In the genomic region with DNA sequence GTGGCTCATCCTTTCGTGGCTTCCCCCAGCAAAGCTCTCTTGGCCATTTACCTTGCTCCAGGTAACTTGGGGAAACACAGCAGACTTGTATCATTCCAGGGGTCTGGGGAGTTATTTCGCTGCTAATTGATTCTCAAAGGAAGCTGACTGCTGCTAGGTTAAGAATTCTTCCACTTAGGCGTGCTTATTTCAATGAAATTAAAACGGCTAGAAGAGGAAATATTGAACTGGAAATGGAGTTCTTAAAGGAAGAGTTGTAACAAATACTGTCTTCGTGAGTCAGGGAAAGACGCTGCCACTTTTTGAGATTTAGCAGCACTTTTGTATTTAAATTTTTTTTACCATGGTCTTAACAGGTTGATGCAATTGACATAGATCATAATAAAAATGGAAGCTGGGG, we compare ENCODE assay signal across 12 mouse cellular contexts.
DNase-seq lines count a peak whose midpoint lies in the region; ATAC-seq and TF ChIP-seq lines count a peak whose summit lies in the region.
"Had no signal": no experiment of that assay in that cellular context is flagged by ENCODE, and none has a peak within 500 bp of the region (broad histone marks: within the 10 kb centered on the region; RNA-seq: fewer than 3 reads in every experiment).

No protein-coding gene starts in this region.

- ATAC-seq in kidney, embryonic 16.5 days (ENCODE audit: low FRiP score, low TSS enrichment): no peak
- ATAC-seq in forebrain, embryonic 16.5 days: no peak
- no peak for ATAC-seq in limb, embryonic 14.5 days (ENCODE audit: low FRiP score, low read depth)
- no peak for ATAC-seq in neural tube, embryonic 14.5 days (ENCODE audit: low read depth)
- ATAC-seq in intestine, postnatal 0 days: no peak

- H3K27me3 ChIP-seq in kidney, embryonic 16.5 days (ENCODE audit: insufficient read depth, low read length): no peaks in the 10 kb centered on the region
- H3K27me3 ChIP-seq in forebrain, embryonic 16.5 days (replicated peaks; ENCODE audit: control insufficient read depth, insufficient read depth, low read length): no peaks in the 10 kb centered on the region
- no peaks in the 10 kb centered on the region for H3K27me3 ChIP-seq in limb, embryonic 14.5 days (ENCODE audit: control insufficient read depth, insufficient read depth, low read length)
- H3K27me3 ChIP-seq in neural tube, embryonic 14.5 days (ENCODE audit: control insufficient read depth, insufficient read depth, low read length): no peaks in the 10 kb centered on the region
- no peaks in the 10 kb centered on the region for H3K27me3 ChIP-seq in intestine, postnatal 0 days (replicated peaks; ENCODE audit: control insufficient read depth, insufficient read depth, low read length)
- H3K27me3 ChIP-seq: CH12.LX; lung, embryonic 15.5 days had no signal

- no peak for DNase-seq in kidney, adult 18-20 months
- no peak for DNase-seq in limb, embryonic 14.5 days (ENCODE audit: low spot score)
- no peak for DNase-seq in embryo, embryonic 10.5 days (ENCODE audit: low spot score)
- DNase-seq: adrenal gland, adult 8-10 months; gastrocnemius, postnatal 25 days; spleen, adult 18-20 months had no signal

- no peak overlapping the region; the same call in 1 of the 2 replicates for H3K9ac ChIP-seq in kidney, embryonic 16.5 days (replicated peaks; ENCODE audit: low read length)
- H3K9ac ChIP-seq in forebrain, embryonic 16.5 days (replicated peaks; ENCODE audit: low read depth, low read length): peak overlapping the region; percentile 10; the same call in 1 of the 2 replicates
- H3K9ac ChIP-seq in limb, embryonic 14.5 days (ENCODE audit: low read depth, low read length, severe bottlenecking): no peak overlapping the region
- H3K9ac ChIP-seq in neural tube, embryonic 14.5 days (replicated peaks; ENCODE audit: low read depth, low read length): no peak overlapping the region
- no peak overlapping the region for H3K9ac ChIP-seq in intestine, postnatal 0 days (ENCODE audit: low read depth, low read length)
- H3K9ac ChIP-seq: lung, embryonic 15.5 days had no signal

- 35% methylated on average over 6 of the region's 6 CpGs for WGBS in kidney, embryonic 16.5 days
- 19% methylated on average over 6 of the region's 6 CpGs for WGBS in forebrain, embryonic 16.5 days
- WGBS in limb, embryonic 14.5 days: 23% methylated on average over 6 of the region's 6 CpGs
- WGBS in neural tube, embryonic 14.5 days: 18% methylated on average over 6 of the region's 6 CpGs
- 55% methylated on average over 6 of the region's 6 CpGs for WGBS in intestine, postnatal 0 days

- peaks cover 19% of the 10 kb centered on the region for H3K4me1 ChIP-seq in kidney, embryonic 16.5 days (ENCODE audit: insufficient read depth, low read length)
- peaks cover 14% of the 10 kb centered on the region for H3K4me1 ChIP-seq in forebrain, embryonic 16.5 days (replicated peaks; ENCODE audit: control insufficient read depth, insufficient read depth, low read length)
- peaks cover 24% of the 10 kb centered on the region for H3K4me1 ChIP-seq in limb, embryonic 14.5 days (ENCODE audit: control insufficient read depth, insufficient read depth, low read length)
- H3K4me1 ChIP-seq in neural tube, embryonic 14.5 days (ENCODE audit: control insufficient read depth, insufficient read depth, low read length): peaks cover 37% of the 10 kb centered on the region
- no peaks in the 10 kb centered on the region for H3K4me1 ChIP-seq in intestine, postnatal 0 days (replicated peaks; ENCODE audit: control insufficient read depth, insufficient read depth, low read length)

- H3K36me3 ChIP-seq in kidney, embryonic 16.5 days (ENCODE audit: insufficient read depth, low read length): no peaks in the 10 kb centered on the region
- no peaks in the 10 kb centered on the region for H3K36me3 ChIP-seq in forebrain, embryonic 16.5 days (ENCODE audit: control insufficient read depth, insufficient read depth)
- H3K36me3 ChIP-seq in limb, embryonic 14.5 days (ENCODE audit: control insufficient read depth, insufficient read depth, low read length): no peaks in the 10 kb centered on the region
- H3K36me3 ChIP-seq in neural tube, embryonic 14.5 days (ENCODE audit: control insufficient read depth, insufficient read depth, low read length): no peaks in the 10 kb centered on the region
- H3K36me3 ChIP-seq in intestine, postnatal 0 days (ENCODE audit: control insufficient read depth, insufficient read depth): no peaks in the 10 kb centered on the region
- H3K36me3 ChIP-seq: lung, embryonic 15.5 days had no signal

- TF ChIP-seq CTCF in intestine, postnatal 0 days (IDR thresholded peaks at IDR 0.05; ENCODE audit: low read depth): no peak

- peak overlapping the region; percentile 63; the same call in 1 of the 2 replicates for H3K27ac ChIP-seq in kidney, embryonic 16.5 days (ENCODE audit: low read length)
- no peak overlapping the region for H3K27ac ChIP-seq in forebrain, embryonic 16.5 days (ENCODE audit: low read length)
- no peak overlapping the region for H3K27ac ChIP-seq in limb, embryonic 14.5 days (replicated peaks; ENCODE audit: low read depth, low read length)
- peak overlapping the region; percentile 72 for H3K27ac ChIP-seq in neural tube, embryonic 14.5 days (ENCODE audit: low read depth, low read length)
- no peak overlapping the region for H3K27ac ChIP-seq in intestine, postnatal 0 days (ENCODE audit: low read depth, low read length)
- H3K27ac ChIP-seq: lung, embryonic 15.5 days had no signal

- peak overlapping the region; percentile 22 for H3K4me2 ChIP-seq in kidney, embryonic 16.5 days (replicated peaks; ENCODE audit: low read depth, low read length)
- peak overlapping the region; percentile 40 for H3K4me2 ChIP-seq in forebrain, embryonic 16.5 days (ENCODE audit: low read length)
- peak overlapping the region; percentile 31 for H3K4me2 ChIP-seq in limb, embryonic 14.5 days (replicated peaks; ENCODE audit: low read depth, low read length, severe bottlenecking)
- H3K4me2 ChIP-seq in neural tube, embryonic 14.5 days (ENCODE audit: low read depth, low read length): peak overlapping the region; percentile 32; the same call in 1 of the 2 replicates
- no peak overlapping the region for H3K4me2 ChIP-seq in intestine, postnatal 0 days (replicated peaks; ENCODE audit: low read depth)
- H3K4me2 ChIP-seq: lung, embryonic 15.5 days had no signal

- TF ChIP-seq POLR2A in limb, embryonic 14.5 days (IDR thresholded peaks at IDR 0.05; ENCODE audit: borderline replicate concordance, extremely low read depth, insufficient read depth, insufficient read length): no peak

- H3K4me3 ChIP-seq in kidney, embryonic 16.5 days (ENCODE audit: low read length): peak overlapping the region; percentile 15; the same call in 1 of the 2 replicates
- H3K4me3 ChIP-seq in forebrain, embryonic 16.5 days (replicated peaks; ENCODE audit: low read length): peak overlapping the region; percentile 7; the same call in 1 of the 2 replicates
- H3K4me3 ChIP-seq in limb, embryonic 14.5 days (replicated peaks; ENCODE audit: low read length): no peak overlapping the region
- H3K4me3 ChIP-seq in neural tube, embryonic 14.5 days (ENCODE audit: low read depth, low read length): no peak overlapping the region
- H3K4me3 ChIP-seq in intestine, postnatal 0 days (ENCODE audit: low read depth, low read length): no peak overlapping the region
- H3K4me3 ChIP-seq: lung, embryonic 15.5 days had no signal

- H3K9me3 ChIP-seq in kidney, embryonic 16.5 days (ENCODE audit: low read length): no peaks in the 10 kb centered on the region
- H3K9me3 ChIP-seq in forebrain, embryonic 16.5 days (ENCODE audit: control insufficient read depth, low read length): no peaks in the 10 kb centered on the region
- no peaks in the 10 kb centered on the region for H3K9me3 ChIP-seq in limb, embryonic 14.5 days (ENCODE audit: control insufficient read depth, low read length)
- no peaks in the 10 kb centered on the region for H3K9me3 ChIP-seq in neural tube, embryonic 14.5 days (ENCODE audit: control insufficient read depth, low read length)
- no peaks in the 10 kb centered on the region for H3K9me3 ChIP-seq in intestine, postnatal 0 days (ENCODE audit: control insufficient read depth)
- H3K9me3 ChIP-seq: lung, embryonic 15.5 days had no signal

Comparison
In these comparisons a context has a peak if more than half of its experiments do, and no peak if none do; other contexts are left out.
1. H3K27ac ChIP-seq: peak in kidney, embryonic 16.5 days (single experiment) and neural tube, embryonic 14.5 days (single experiment); none in forebrain, embryonic 16.5 days (single experiment), limb, embryonic 14.5 days (single experiment) and intestine, postnatal 0 days (single experiment).
2. H3K4me3 ChIP-seq: peak in kidney, embryonic 16.5 days (single experiment) and forebrain, embryonic 16.5 days (single experiment); none in limb, embryonic 14.5 days (single experiment), neural tube, embryonic 14.5 days (single experiment) and intestine, postnatal 0 days (single experiment).